Mouse (Mus musculus): ENCODE results near the gene Ndufv3.

- TF ChIP-seq CTCF (IDR thresholded peaks at IDR 0.05; ENCODE audit: insufficient read depth, low read length) (no peak), POLR2A (IDR thresholded peaks at IDR 0.05; ENCODE audit: borderline replicate concordance, extremely low read depth, low read depth, low read length) (peak; percentile 80; the same call in 1 of the 2 replicates)
These were observed 8.0 kb upstream of the Ndufv3 start for GRCm38 (mm10) chr17:31511792-31512495.
